Mouse (Mus musculus): ENCODE data around the gene Slc32a1.

Gene Slc32a1

DNA sequence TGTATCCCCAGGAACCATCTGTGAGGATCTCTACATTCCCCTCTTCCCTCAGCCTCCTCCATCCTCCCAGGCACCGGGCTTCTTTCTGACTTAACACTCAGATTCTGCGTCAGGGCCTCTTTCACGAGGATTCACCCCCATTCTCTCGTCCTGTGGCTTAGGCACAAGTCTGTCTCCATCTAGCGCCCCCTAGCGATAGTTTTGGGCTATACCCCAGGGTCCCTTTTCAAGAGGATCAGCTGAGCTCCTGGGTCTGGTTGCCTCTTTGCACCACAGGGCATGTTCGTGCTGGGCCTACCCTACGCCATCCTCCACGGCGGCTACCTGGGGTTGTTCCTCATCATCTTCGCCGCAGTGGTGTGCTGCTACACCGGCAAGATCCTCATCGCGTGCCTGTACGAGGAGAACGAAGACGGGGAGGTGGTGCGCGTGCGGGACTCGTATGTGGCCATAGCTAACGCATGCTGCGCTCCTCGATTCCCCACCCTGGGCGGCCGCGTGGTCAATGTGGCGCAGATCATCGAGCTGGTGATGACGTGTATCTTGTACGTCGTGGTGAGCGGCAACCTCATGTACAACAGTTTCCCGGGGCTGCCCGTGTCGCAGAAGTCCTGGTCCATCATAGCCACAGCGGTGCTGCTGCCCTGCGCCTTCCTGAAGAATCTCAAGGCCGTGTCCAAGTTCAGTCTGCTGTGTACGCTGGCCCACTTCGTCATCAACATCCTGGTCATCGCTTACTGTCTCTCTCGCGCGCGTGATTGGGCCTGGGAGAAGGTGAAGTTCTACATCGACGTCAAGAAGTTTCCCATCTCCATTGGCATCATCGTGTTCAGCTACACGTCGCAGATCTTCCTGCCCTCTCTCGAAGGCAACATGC is 3.2 kb downstream of the Slc32a1 start:
- DNase-seq = peak; percentile 42

- no peak for DNase-seq
Observed at GRCm38 (mm10) chr2:158614418-158614955, 3.9 kb downstream of the Slc32a1 start.

DNA sequence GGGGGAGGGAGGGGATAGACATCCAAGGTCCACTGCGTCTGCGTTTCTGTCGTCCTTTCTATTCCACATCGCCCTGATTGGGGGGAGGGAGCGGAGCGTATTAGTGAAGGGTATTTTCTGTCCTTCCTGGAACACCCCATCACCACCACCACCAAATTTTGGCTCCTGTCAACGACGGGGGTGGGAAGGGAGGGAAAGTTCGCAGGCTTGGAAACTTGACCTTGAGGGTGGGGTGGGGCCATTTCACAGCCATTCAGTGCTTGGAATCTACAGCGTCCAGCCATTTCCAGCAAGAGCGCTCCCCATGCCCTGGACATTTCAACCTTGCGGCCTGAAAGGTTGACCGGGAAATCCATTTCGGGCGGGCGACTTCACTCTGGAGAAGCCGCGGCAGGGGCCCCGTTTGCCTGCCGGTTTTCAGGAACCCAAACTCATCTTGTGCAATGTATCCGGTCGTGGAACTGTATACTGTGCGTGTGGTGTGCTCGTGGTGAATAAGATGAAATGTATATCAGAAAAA is 4.7 kb downstream of the Slc32a1 start:
- DNase-seq = no peak

DNA sequence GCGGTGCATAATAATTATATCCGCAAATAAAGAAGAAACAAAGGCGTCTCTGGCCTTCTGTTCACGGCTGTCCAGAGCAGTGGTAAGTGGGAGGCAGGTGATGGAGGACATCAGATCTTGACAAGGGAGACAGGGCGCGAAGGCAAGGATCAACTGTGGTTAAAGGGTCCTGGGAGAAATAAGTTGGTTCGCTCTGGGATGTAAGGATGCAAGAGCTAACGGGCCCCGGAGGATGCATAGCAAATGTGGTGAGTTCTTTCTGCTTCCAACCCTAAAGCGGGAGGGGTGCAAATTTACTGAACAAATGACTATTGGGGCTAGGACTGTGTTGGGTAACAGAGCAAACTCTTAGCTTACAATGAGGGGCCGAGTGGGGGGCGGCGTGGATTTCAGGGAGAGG is 5.1 kb downstream of the Slc32a1 start:
- no peak for DNase-seq

DNA sequence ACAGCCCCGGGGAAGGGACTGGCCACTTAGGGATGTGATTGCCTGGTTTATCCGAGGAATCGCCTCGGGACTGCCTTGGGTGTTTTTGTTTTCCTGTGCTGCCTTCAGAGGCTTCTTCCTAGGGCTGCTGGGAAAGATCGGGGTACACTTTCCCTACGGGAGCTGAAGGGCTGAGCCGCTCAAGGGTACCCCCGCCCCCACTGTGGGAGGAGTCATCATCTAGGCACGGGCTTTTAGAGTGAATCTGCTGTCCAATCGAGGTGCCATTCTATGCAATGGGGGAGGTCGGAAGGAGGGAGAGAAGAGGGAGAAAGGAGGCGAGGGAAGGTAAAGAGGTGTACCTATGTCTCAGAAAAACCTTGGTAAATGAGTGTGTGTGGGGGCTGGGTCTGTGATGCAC is 5.7 kb downstream of the Slc32a1 start:
- DNase-seq = no peak

GRCm38 (mm10) chr2:158616790-158617189 is 6.2 kb downstream of the Slc32a1 start:
- DNase-seq = no peak

GRCm38 (mm10) chr2:158624718-158625222 is 14.2 kb downstream of the Slc32a1 start, which contains the start of gene Actr5:
Gene Actr5, plus strand, starts transcription at chr2:158624888.
- DNase-seq = peak; percentile 97

DNA sequence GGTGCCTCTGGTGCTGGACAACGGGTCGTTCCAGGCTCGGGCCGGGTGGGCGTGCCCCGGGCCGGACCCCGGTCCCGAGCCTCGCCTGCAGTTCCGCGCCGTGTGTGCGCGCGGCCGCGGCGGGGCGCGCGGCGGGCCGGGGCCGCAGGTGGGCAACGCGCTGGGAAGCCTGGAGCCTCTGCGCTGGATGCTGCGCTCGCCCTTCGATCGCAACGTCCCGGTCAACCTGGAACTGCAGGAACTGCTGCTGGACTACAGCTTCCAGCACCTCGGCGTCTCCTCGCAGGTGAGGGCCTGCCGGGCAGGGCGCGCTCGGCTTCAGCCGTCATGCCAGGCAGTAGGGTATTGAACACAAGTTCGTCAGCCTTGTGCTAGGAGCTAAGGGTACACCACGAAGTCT is 14.7 kb downstream of the Slc32a1 start:
- DNase-seq = peak; percentile 26

DNA sequence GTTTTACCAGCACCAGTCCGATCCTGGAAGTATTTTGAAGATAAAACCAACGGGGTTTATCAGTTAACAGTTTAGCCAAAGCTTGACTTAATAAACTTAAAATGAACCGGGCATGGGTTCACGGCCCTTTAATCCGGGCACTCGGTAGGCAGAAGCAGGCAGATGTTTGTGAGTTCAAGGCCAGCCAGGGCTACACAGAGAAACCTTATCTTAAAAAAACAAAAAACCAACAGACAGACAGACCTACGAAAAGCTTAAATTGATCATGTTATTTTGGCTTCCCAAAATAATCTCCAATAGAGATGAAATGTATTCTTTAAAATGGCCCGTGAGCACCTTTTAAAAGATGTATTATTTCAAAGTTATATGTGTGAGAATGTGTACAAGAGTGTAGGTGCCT is 15.1 kb downstream of the Slc32a1 start:
- DNase-seq = no peak

- no peak for DNase-seq
Observed at GRCm38 (mm10) chr2:158628858-158629257, 18.3 kb downstream of the Slc32a1 start.

GRCm38 (mm10) chr2:158629414-158629813 is 18.8 kb downstream of the Slc32a1 start:
- peak; percentile 41 for DNase-seq

DNA sequence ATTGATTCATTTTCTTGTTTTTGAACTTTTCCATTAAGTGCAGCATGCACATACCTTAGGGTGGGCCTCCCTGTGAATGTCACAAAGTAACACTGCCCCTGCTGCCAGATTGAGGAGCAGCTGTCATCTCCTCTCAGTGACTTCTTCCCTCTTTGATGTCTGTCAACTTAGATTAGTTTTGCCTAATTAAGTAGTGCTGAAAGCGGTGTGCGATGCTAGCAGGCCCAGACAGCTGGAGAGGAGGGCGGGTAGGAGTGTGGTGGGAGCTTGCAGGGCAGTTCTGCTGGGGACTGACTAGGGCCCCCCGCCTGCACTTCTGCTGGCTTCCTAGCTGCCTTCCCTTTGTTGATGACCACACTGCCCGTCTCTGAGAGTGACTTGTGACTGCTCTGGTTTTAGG is 21.3 kb downstream of the Slc32a1 start:
- no peak for DNase-seq

DNA sequence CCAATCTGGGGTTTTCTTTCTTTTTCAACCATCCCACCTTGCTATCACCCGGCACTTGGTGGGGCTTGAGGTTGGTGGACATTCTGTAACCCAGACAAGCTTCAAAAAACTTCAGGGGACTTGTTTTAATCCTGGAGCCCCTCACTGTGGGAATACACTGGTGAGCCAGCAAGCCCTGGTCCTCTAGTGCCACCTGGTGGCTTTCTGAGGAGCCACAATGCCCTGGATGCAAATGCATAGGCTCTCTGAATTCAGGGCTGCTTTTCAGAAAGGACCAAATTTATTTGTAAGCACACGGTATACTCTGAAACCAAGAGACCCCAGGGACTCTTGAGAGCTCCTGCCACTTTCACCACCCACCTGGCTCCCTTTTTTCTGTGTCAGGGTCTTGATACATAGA is 31.3 kb downstream of the Slc32a1 start:
- peak; percentile 68 for DNase-seq

DNA sequence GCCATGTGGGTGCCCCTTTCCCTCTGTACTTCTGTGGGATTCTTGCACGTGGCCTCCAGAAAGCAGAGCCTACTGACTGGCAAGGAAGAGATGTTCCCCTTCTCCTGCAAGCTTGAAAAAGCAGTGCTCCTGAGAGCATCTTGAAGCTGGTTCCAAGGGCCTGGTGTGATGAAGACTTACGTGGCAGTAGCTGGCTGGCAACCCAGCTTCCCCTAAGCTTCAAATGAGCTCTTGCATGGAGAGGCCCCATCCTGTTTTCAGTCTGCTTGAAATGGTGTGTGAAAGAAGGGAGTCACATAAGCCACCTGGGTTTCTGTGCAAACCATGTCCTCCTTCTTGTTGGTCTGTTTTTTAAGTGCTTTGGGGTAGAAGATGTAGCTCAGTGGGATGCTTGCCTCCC is 32.0 kb downstream of the Slc32a1 start:
- DNase-seq = no peak

- no peak for DNase-seq
Observed at GRCm38 (mm10) chr2:158643791-158644190, 33.2 kb downstream of the Slc32a1 start.

- no peak for DNase-seq
Observed at GRCm38 (mm10) chr2:158651159-158651908, 40.8 kb downstream of the Slc32a1 start.

- DNase-seq = peak; percentile 84
Observed at GRCm38 (mm10) chr2:158652985-158653384, 42.4 kb downstream of the Slc32a1 start.

DNA sequence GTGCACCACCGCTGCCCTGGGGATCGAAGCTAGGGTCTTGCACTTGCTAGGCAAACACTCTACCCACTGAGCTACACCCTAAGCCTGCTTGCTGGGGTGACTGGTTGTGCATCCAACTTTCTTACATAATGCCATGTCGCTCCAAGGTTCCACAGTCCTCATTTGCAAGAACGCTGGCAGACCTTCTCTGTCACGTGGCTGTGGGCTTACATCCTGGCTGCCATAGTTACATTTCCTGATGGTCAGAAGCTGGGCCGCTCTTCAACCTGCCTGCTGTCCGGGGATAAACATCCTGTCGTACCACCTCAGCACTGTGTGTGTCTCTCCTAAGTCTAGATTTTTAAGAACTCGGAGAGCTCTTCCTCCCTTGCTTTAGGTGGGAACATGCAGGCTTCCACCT is 44.1 kb downstream of the Slc32a1 start:
- DNase-seq = peak; percentile 91

DNA sequence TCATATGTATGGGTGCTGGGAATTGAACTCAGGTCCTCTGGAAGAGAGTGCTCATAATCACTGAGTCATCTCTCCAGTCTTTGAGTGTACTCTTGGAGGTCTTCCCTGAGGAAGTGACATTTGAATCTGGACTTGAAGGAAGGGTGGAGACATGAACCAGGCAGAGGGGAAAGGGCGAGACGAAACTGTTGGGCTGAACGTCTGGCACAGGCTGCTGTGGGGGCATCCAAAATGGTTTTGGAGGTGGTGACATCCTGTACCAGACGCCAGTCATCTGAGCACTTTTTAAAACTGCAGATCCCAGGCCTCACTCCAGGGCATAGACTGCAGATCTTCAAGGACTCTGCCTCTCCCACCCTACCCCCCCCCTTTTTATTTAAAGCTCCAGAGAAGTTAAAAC is 45.2 kb downstream of the Slc32a1 start:
- no peak for DNase-seq

GRCm38 (mm10) chr2:158658822-158659221 is 48.3 kb downstream of the Slc32a1 start:
- DNase-seq = peak; percentile 89

GRCm38 (mm10) chr2:158659346-158659745 is 48.8 kb downstream of the Slc32a1 start:
- DNase-seq = no peak

GRCm38 (mm10) chr2:158665098-158665497 is 54.5 kb downstream of the Slc32a1 start, which contains the start of gene Ppp1r16b:
Gene Ppp1r16b, plus strand, starts transcription at chr2:158665398.
- DNase-seq = no peak
